Mouse (Mus musculus) adrenal gland (tissue): ENCODE data around the gene Stx8.

Source experiments
- intact Hi-C: fragments of 180-260 bp; cut with DNase I; formaldehyde crosslinking; loops from one replicate; pipeline ENCODE4 v1.15.1; 2025

Gene Stx8

GRCm38 (mm10) chr11:68196566-68196965 is 230.6 kb downstream of the Stx8 start:
- intact Hi-C loops, result loop anchor here (10.0 kb wide), 1 partner anchor 192 kb away; no protein-coding TSS in a partner anchor

- intact Hi-C loops, result loop anchor here (10.0 kb wide), 1 partner anchor 193 kb away; no protein-coding TSS in a partner anchor
Measured at GRCm38 (mm10) chr11:68197471-68197870, 231.5 kb downstream of the Stx8 start.

GRCm38 (mm10) chr11:68198696-68199095 is 232.7 kb downstream of the Stx8 start:
- intact Hi-C loops, result loop anchor here (10.0 kb wide), 1 partner anchor 194 kb away; no protein-coding TSS in a partner anchor

GRCm38 (mm10) chr11:68199103-68199502 is 233.1 kb downstream of the Stx8 start:
- intact Hi-C loops, result loop anchor here (10.0 kb wide), 1 partner anchor 194 kb away; no protein-coding TSS in a partner anchor

- intact Hi-C loops, result loop anchor here (10.0 kb wide), 1 partner anchor 195 kb away; no protein-coding TSS in a partner anchor
Measured at GRCm38 (mm10) chr11:68199801-68200423, 233.9 kb downstream of the Stx8 start.

GRCm38 (mm10) chr11:68200500-68200899 is 234.5 kb downstream of the Stx8 start:
- intact Hi-C loops, result no loop called here

GRCm38 (mm10) chr11:68201063-68201462 is 235.1 kb downstream of the Stx8 start:
- intact Hi-C loops, result no loop called here

- intact Hi-C loops, result no loop called here
Measured at GRCm38 (mm10) chr11:68201811-68202459, 235.9 kb downstream of the Stx8 start.

GRCm38 (mm10) chr11:68202561-68202960 is 236.6 kb downstream of the Stx8 start:
- intact Hi-C loops, result no loop called here

GRCm38 (mm10) chr11:68203658-68204315 is 237.8 kb downstream of the Stx8 start:
- intact Hi-C loops, result no loop called here

GRCm38 (mm10) chr11:68204407-68204806 is 238.4 kb downstream of the Stx8 start:
- intact Hi-C loops, result no loop called here

- intact Hi-C loops, result no loop called here
Measured at GRCm38 (mm10) chr11:68205572-68206229, 239.7 kb downstream of the Stx8 start.

- intact Hi-C loops, result no loop called here
Measured at GRCm38 (mm10) chr11:68208023-68208422, 242.0 kb downstream of the Stx8 start.

- intact Hi-C loops, result no loop called here
Measured at GRCm38 (mm10) chr11:68208582-68208981, 242.6 kb downstream of the Stx8 start.

- intact Hi-C loops, result no loop called here
Measured at GRCm38 (mm10) chr11:68209506-68209905, 243.5 kb downstream of the Stx8 start.

- intact Hi-C loops, result loop anchor here (5.0 kb wide), 1 partner anchor 197 kb away; no protein-coding TSS in a partner anchor
Measured at GRCm38 (mm10) chr11:68210714-68211113, 244.7 kb downstream of the Stx8 start.

GRCm38 (mm10) chr11:68211924-68212578 is 246.1 kb downstream of the Stx8 start:
- intact Hi-C loops, result loop anchor here (5.0 kb wide), 1 partner anchor 195 kb away; no protein-coding TSS in a partner anchor

GRCm38 (mm10) chr11:68213896-68214295 is 247.9 kb downstream of the Stx8 start:
- intact Hi-C loops, result loop anchor here (5.0 kb wide), 1 partner anchor 193 kb away; no protein-coding TSS in a partner anchor

GRCm38 (mm10) chr11:68214496-68215205 is 248.7 kb downstream of the Stx8 start:
- intact Hi-C loops, result loop anchor here (5.0 kb wide), 1 partner anchor 193 kb away; no protein-coding TSS in a partner anchor
